In genomic region chr11:117411663-117412062, GRCm38 (mm10) we compare ENCODE assay signal across 22 mouse cellular contexts.
DNase-seq lines count a peak whose midpoint lies in the region; ATAC-seq and TF ChIP-seq lines count a peak whose summit lies in the region.
"Had no signal": no experiment of that assay in that cellular context is flagged by ENCODE, and none has a peak within 500 bp of the region (broad histone marks: within the 10 kb centered on the region; RNA-seq: fewer than 3 reads in every experiment).

No protein-coding gene starts in this region.

- peak; percentile 85 for DNase-seq in ES-CJ7 (ENCODE audit: low read depth, low spot score)
- DNase-seq in MEL (ENCODE audit: low read depth, low spot score) = peak; percentile 57
- peak; percentile 78 for DNase-seq in WW6 (ENCODE audit: low read depth, low spot score)
- DNase-seq in adrenal gland, postnatal 4 days (ENCODE audit: low spot score in 2 of 2) = no peak
- DNase-seq in urinary bladder, adult 18-20 months (ENCODE audit: low spot score in 2 of 2) = no peak
- DNase-seq in layer of hippocampus, postnatal 25 days (ENCODE audit: extremely low spot score in 1 of 2, low spot score in 1 of 2) = no peak
- DNase-seq: adrenal gland, adult 8-10 months; adrenal gland, postnatal 14 days; cerebellum, adult 11-12 months; cerebellum, adult 2 months; cerebellum, adult 9-10 months; cerebellum, postnatal 10 days; cerebellum, postnatal 25 days; forebrain, postnatal 0 days had no signal

- peaks cover 13% of the 10 kb centered on the region for H3K27me3 ChIP-seq in E14TG2a.4 (ENCODE audit: insufficient read depth, low read length)
- 0 out of 4 replicates have a peak, but pooled peaks cover 0 to 1% of the 10 kb centered on the region in 2 experiments for H3K27me3 ChIP-seq in MEL (ENCODE audit: control insufficient read depth in 1 of 2, insufficient read depth in 2 of 2, low read length in 2 of 2)
- H3K27me3 ChIP-seq in liver, embryonic 12.5 days (replicated peaks) = peaks cover 96% of the 10 kb centered on the region

- no peak overlapping the region for H3K9ac ChIP-seq in MEL (ENCODE audit: control insufficient read depth, low read depth, low read length, poor library complexity, severe bottlenecking)
- H3K9ac ChIP-seq in liver, embryonic 12.5 days = no peak overlapping the region
- H3K9ac ChIP-seq: embryonic facial prominence, embryonic 12.5 days; forebrain, embryonic 13.5 days; forebrain, embryonic 15.5 days; forebrain, postnatal 0 days had no signal

- TF ChIP-seq POLR2A in MEL (IDR thresholded peaks at IDR 0.05; ENCODE audit: control insufficient read depth in 1 of 2, insufficient read depth in 1 of 2, low read depth in 1 of 2, low read length in 2 of 2, poor library complexity in 1 of 2) = no peak

- WGBS in liver, embryonic 12.5 days (ENCODE audit: insufficient replicate concordance) = 57% methylated on average over 4 of the region's 4 CpGs

- H3K4me3 ChIP-seq in E14TG2a.4 (replicated peaks; ENCODE audit: low read length) (peak overlapping the region; percentile 60), MEL (ENCODE audit: control insufficient read depth in 1 of 2, insufficient read depth in 1 of 2, low read depth in 2 of 2, low read length in 2 of 2) (no peak overlapping the region)
- no peak overlapping the region for H3K4me3 ChIP-seq in liver, embryonic 12.5 days
- H3K4me3 ChIP-seq: embryonic facial prominence, embryonic 10.5 days; embryonic facial prominence, embryonic 12.5 days; forebrain, embryonic 13.5 days; forebrain, embryonic 15.5 days had no signal

- H3K36me3 ChIP-seq in E14TG2a.4 (ENCODE audit: insufficient read depth, low read length) = peaks cover 5% of the 10 kb centered on the region
- H3K36me3 ChIP-seq in MEL (ENCODE audit: control insufficient read depth in 1 of 2, insufficient read depth in 2 of 2, low read length in 2 of 2) = peaks cover 0 to 21% of the 10 kb centered on the region in 2 experiments; a peak in 2 of 4 replicates
- no peaks in the 10 kb centered on the region for H3K36me3 ChIP-seq in liver, embryonic 12.5 days
- H3K36me3 ChIP-seq: embryonic facial prominence, embryonic 10.5 days; embryonic facial prominence, embryonic 12.5 days; forebrain, embryonic 15.5 days; G1E had no signal

- no peak for TF ChIP-seq RAD21 in MEL (IDR thresholded peaks at IDR 0.05; ENCODE audit: low read depth, low read length)

- H3K9me3 ChIP-seq in E14TG2a.4 (ENCODE audit: low read length) (no peaks in the 10 kb centered on the region), MEL (replicated peaks; ENCODE audit: insufficient read depth, low read length) (no peaks in the 10 kb centered on the region)
- no peaks in the 10 kb centered on the region for H3K9me3 ChIP-seq in liver, embryonic 12.5 days (replicated peaks)
- H3K9me3 ChIP-seq: embryonic facial prominence, embryonic 12.5 days; forebrain, embryonic 13.5 days; forebrain, embryonic 15.5 days; G1E had no signal

- no peak for TF ChIP-seq CTCF in E14TG2a.4 (conservative IDR thresholded peaks at IDR 0.05; ENCODE audit: low read length)
- no peak for TF ChIP-seq CTCF in MEL (IDR thresholded peaks at IDR 0.05 in 2 of 3, conservative IDR thresholded peaks at IDR 0.05 in 1 of 3; ENCODE audit: control insufficient read depth in 1 of 3, insufficient read depth in 1 of 3, low read depth in 2 of 3, low read length in 3 of 3, poor library complexity in 1 of 3, severe bottlenecking in 1 of 3)

- H3K27ac ChIP-seq in MEL (ENCODE audit: control insufficient read depth, low read depth, low read length) = no peak overlapping the region
- no peak overlapping the region for H3K27ac ChIP-seq in liver, embryonic 12.5 days
- H3K27ac ChIP-seq: embryonic facial prominence, embryonic 10.5 days; embryonic facial prominence, embryonic 12.5 days; forebrain, embryonic 13.5 days had no signal

- H3K4me1 ChIP-seq in E14TG2a.4 (replicated peaks; ENCODE audit: low read depth, low read length) (peaks cover 92% of the 10 kb centered on the region), MEL (ENCODE audit: control insufficient read depth in 1 of 2, insufficient read depth in 2 of 2, low read length in 2 of 2) (peaks cover 5 to 21% of the 10 kb centered on the region in 2 experiments; a peak in 3 of 4 replicates)
- H3K4me1 ChIP-seq in liver, embryonic 12.5 days = peaks cover 37% of the 10 kb centered on the region

- H3K4me2 ChIP-seq in liver, embryonic 12.5 days = no peak overlapping the region
- H3K4me2 ChIP-seq: embryonic facial prominence, embryonic 12.5 days; forebrain, embryonic 13.5 days; forebrain, embryonic 15.5 days had no signal

- no peaks in the 10 kb centered on the region for H3K79me2 ChIP-seq in MEL (ENCODE audit: control insufficient read depth, insufficient read depth, low read length, poor library complexity)

- no peak for TF ChIP-seq EP300 in MEL (IDR thresholded peaks at IDR 0.05; ENCODE audit: low read depth in 1 of 2, low read length in 2 of 2)

- no peak for ATAC-seq in liver, embryonic 12.5 days
- ATAC-seq: activated CD4-positive, CD25-positive, alpha-beta regulatory T cell, adult 4 months; forebrain, embryonic 13.5 days; forebrain, embryonic 15.5 days; forebrain, postnatal 0 days had no signal

TF ChIP-seq in MEL, 35 proteins besides CTCF, POLR2A, EP300 and RAD21:
- no peak for TF ChIP-seq NELFE (IDR thresholded peaks at IDR 0.05; ENCODE audit: low read depth, low read length)
- TF ChIP-seq MAX (IDR thresholded peaks at IDR 0.05; ENCODE audit: low read length) = no peak
- no peak for TF ChIP-seq MAZ (IDR thresholded peaks at IDR 0.05; ENCODE audit: low read depth, low read length)
- no peak for TF ChIP-seq ETS1 (IDR thresholded peaks at IDR 0.05; ENCODE audit: low read depth, low read length)
- no peak for TF ChIP-seq SIN3A (IDR thresholded peaks at IDR 0.05; ENCODE audit: low read length)
- TF ChIP-seq TAL1 (IDR thresholded peaks at IDR 0.05; ENCODE audit: low read length) = no peak
- TF ChIP-seq CHD1 (IDR thresholded peaks at IDR 0.05; ENCODE audit: low read depth, low read length) = no peak
- no peak for TF ChIP-seq USF2 (IDR thresholded peaks at IDR 0.05; ENCODE audit: borderline replicate concordance in 1 of 2, insufficient read depth in 1 of 2, low read depth in 1 of 2, low read length in 2 of 2)
- TF ChIP-seq SMC3 (IDR thresholded peaks at IDR 0.05; ENCODE audit: low read depth, low read length) = no peak
- no peak for TF ChIP-seq MEF2A (IDR thresholded peaks at IDR 0.05; ENCODE audit: extremely low read depth, insufficient replicate concordance, low read depth, low read length, poor library complexity, severe bottlenecking)
- no peak for TF ChIP-seq ZKSCAN1 (IDR thresholded peaks at IDR 0.05; ENCODE audit: low read depth, low read length)
TF ChIP-seq in MEL: peak in this region for 0.

Comparison
In these comparisons a context has a peak if more than half of its experiments do, and no peak if none do; other contexts are left out.
1. DNase-seq: peak in ES-CJ7 (single experiment), MEL (single experiment) and WW6 (single experiment); none in adrenal gland, postnatal 4 days (0 of 2), urinary bladder, adult 18-20 months (0 of 2) and layer of hippocampus, postnatal 25 days (0 of 2).